Mouse (Mus musculus) heart, postnatal 0 days (tissue): Measurements from ENCODE around the gene Bpi. TPM values are rescaled to one million over a fixed set of nuclear protein-coding genes. Genes with fewer than 3 reads are reported as not detected.

Experiments used
- ATAC-seq: fragments of 200-750 bp; cut with Nextera tagmentation; 2 replicates; pipeline ENCODE4 v1.8.0; 2017; ENCODE audit warnings: low read depth, moderate number of reproducible peaks, moderate library complexity; ENCODE audit not compliant: insufficient read depth
- DNase-seq: peaks from one replicate; pipeline ENCODE4 v3.0.0-alpha.2; 2016; ENCODE audit warnings: low spot score
- H3K27ac ChIP-seq: fragments of 300-500 bp; sonication (generic); 2 replicates; pipeline ENCODE4 v1.5.1; 2014; ENCODE audit warnings: low read depth, mild to moderate bottlenecking
- H3K27me3 ChIP-seq: fragments of 300-500 bp; sonication (generic); 2 replicates; pipeline ENCODE4 v1.6.1; 2014; ENCODE audit warnings: low read length, mixed read lengths; ENCODE audit not compliant: control insufficient read depth, insufficient read depth
- H3K36me3 ChIP-seq: fragments of 300-500 bp; sonication (generic); replicated peaks from 2 replicates; pipeline ENCODE4 v1.6.1; 2014; ENCODE audit warnings: low read length, mixed read lengths; ENCODE audit not compliant: control insufficient read depth, insufficient read depth
- H3K4me1 ChIP-seq: fragments of 300-500 bp; sonication (generic); 2 replicates; pipeline ENCODE4 v1.6.1; 2014; ENCODE audit warnings: antibody characterized with exemption; ENCODE audit not compliant: control insufficient read depth, insufficient read depth
- H3K4me2 ChIP-seq: fragments of 300-500 bp; sonication (generic); 2 replicates; pipeline ENCODE4 v1.6.1; 2014; ENCODE audit warnings: low read depth, mild to moderate bottlenecking, low read length, moderate library complexity
- H3K4me3 ChIP-seq: fragments of 300-500 bp; sonication (generic); 2 replicates; pipeline ENCODE4 v1.5.1; 2014; ENCODE audit warnings: low read depth, low read length
- H3K9ac ChIP-seq: fragments of 300-500 bp; sonication (generic); replicated peaks from 2 replicates; pipeline ENCODE4 v1.6.1; 2014; ENCODE audit warnings: low read depth, low read length, mixed read lengths
- H3K9me3 ChIP-seq: fragments of 300-500 bp; sonication (generic); replicated peaks from 2 replicates; pipeline ENCODE4 v1.6.1; 2016; ENCODE audit warnings: low read length; ENCODE audit not compliant: control insufficient read depth
- CTCF ChIP-seq: IDR thresholded peaks from 2 replicates; pipeline ENCODE4 v1.5.1; 2016; ENCODE audit warnings: antibody characterized with exemption, control low read depth, low read depth
- EP300 ChIP-seq: IDR thresholded peaks from 2 replicates; pipeline ENCODE4 v1.6.1; 2016; ENCODE audit warnings: antibody characterized with exemption, low read depth
- WGBS: fragments of 180-500 bp; shearing (Covaris S2); extraction: QIAGEN DNeasy Blood & Tissue Kit; methylation state at CpG from one replicate; pipeline ENCODE4 v1.1.7; 2014; 5-methylcytosine and 5-hydroxymethylcytosine counted together
- polyA plus RNA-seq: library from polyadenylated mRNA; unstranded; fragments of >200 nt; fragmentation: Nextera tagmentation; extraction: Ambion mirVana; gene quantifications from 2 replicates; pipeline ENCODE4 v1.2.1, GENCODE M21; 2015
- total RNA-seq: library from RNA; depleted of rRNA; stranded (reverse); fragments of >200 nt; gene quantifications from 2 replicates; pipeline ENCODE4 v1.2.3, GENCODE M21; 2014; ENCODE audit warnings: low replicate concordance

Bpi gene
- total and polyA plus RNA-seq, 2 experiments from 2014 or later: not detected

GRCm38 (mm10) chr2:158279656-158280055 lies 21.8 kb downstream of the Bpi start:
- no peaks in the 10 kb centered on the region for H3K36me3 ChIP-seq
- H3K9me3 ChIP-seq: no peaks in the 10 kb centered on the region
- H3K4me3 ChIP-seq: no peak overlapping the region
- H3K4me1 ChIP-seq: no peaks in the 10 kb centered on the region
- no peak overlapping the region for H3K4me2 ChIP-seq
- TF ChIP-seq CTCF (no peak), EP300 (no peak)
- no peak for DNase-seq
- no peak for ATAC-seq
- no peak overlapping the region for H3K9ac ChIP-seq
- no peak overlapping the region for H3K27ac ChIP-seq
- 83% methylated on average over 4 of the region's 4 CpGs for WGBS
- H3K27me3 ChIP-seq: no peaks in the 10 kb centered on the region

- H3K9ac ChIP-seq: no peak overlapping the region
- H3K4me2 ChIP-seq: no peak overlapping the region
- H3K27me3 ChIP-seq: no peaks in the 10 kb centered on the region
- ATAC-seq (no peak), DNase-seq (no peak)
- TF ChIP-seq CTCF (no peak), EP300 (no peak)
- 63% methylated on average over 16 of the region's 16 CpGs for WGBS
- H3K9me3 ChIP-seq: no peaks in the 10 kb centered on the region
- H3K36me3 ChIP-seq: no peaks in the 10 kb centered on the region
- H3K4me3 ChIP-seq: no peak overlapping the region
- H3K4me1 ChIP-seq: no peaks in the 10 kb centered on the region
- no peak overlapping the region for H3K27ac ChIP-seq
Measured at GRCm38 (mm10) chr2:158281497-158282205, 23.8 kb downstream of the Bpi start.

- DNase-seq (no peak), ATAC-seq (no peak)
- 59% methylated on average over 7 of the region's 7 CpGs for WGBS
- Histone ChIP-seq H3K27ac (no peak overlapping the region), H3K36me3 (no peaks in the 10 kb centered on the region), H3K4me3 (no peak overlapping the region), H3K9me3 (no peaks in the 10 kb centered on the region), H3K9ac (no peak overlapping the region), H3K4me2 (no peak overlapping the region), H3K4me1 (no peaks in the 10 kb centered on the region), H3K27me3 (no peaks in the 10 kb centered on the region)
- TF ChIP-seq EP300 (no peak), CTCF (no peak)
Measured at GRCm38 (mm10) chr2:158283136-158283535, 25.2 kb downstream of the Bpi start.

- Histone ChIP-seq H3K4me3 (no peak overlapping the region), H3K27ac (no peak overlapping the region), H3K4me1 (no peaks in the 10 kb centered on the region), H3K9me3 (no peaks in the 10 kb centered on the region), H3K27me3 (no peaks in the 10 kb centered on the region), H3K4me2 (no peak overlapping the region), H3K9ac (no peak overlapping the region), H3K36me3 (no peaks in the 10 kb centered on the region)
- no peak for ATAC-seq
- TF ChIP-seq EP300 (no peak), CTCF (no peak)
- WGBS: 47% methylated on average over 6 of the region's 6 CpGs
- DNase-seq: no peak
Measured at GRCm38 (mm10) chr2:158283771-158284170, 25.9 kb downstream of the Bpi start.

GRCm38 (mm10) chr2:158284571-158284970 lies 26.7 kb downstream of the Bpi start:
- Histone ChIP-seq H3K27me3 (no peaks in the 10 kb centered on the region), H3K9me3 (no peaks in the 10 kb centered on the region), H3K36me3 (no peaks in the 10 kb centered on the region), H3K9ac (no peak overlapping the region), H3K4me3 (no peak overlapping the region), H3K27ac (no peak overlapping the region), H3K4me2 (no peak overlapping the region), H3K4me1 (no peaks in the 10 kb centered on the region)
- peak; percentile 23 for DNase-seq
- no peak for TF ChIP-seq EP300
- TF ChIP-seq CTCF: peak; percentile 91
- no peak for ATAC-seq
- 16% methylated on average over 11 of the region's 11 CpGs for WGBS

- ATAC-seq: no peak
- TF ChIP-seq CTCF (no peak), EP300 (no peak)
- whole genome bisulfite sequencing: 76% methylated on average over 5 of the region's 6 CpGs
Measured at GRCm38 (mm10) chr2:158285655-158286054, 27.8 kb downstream of the Bpi start.

More at GRCm38 (mm10) chr2:158285655-158286054, 27.8 kb downstream of the Bpi start:
- Histone ChIP-seq H3K9ac (no peak overlapping the region), H3K4me2 (no peak overlapping the region), H3K9me3 (no peaks in the 10 kb centered on the region), H3K27me3 (no peaks in the 10 kb centered on the region), H3K36me3 (no peaks in the 10 kb centered on the region), H3K27ac (no peak overlapping the region), H3K4me3 (no peak overlapping the region), H3K4me1 (no peaks in the 10 kb centered on the region)
- no peak for DNase-seq
